Mouse (Mus musculus) natural killer cell, adult 2 months (primary cell): ENCODE measurements around the gene Car11.
"Not testable (repeated sequence)": the region's sequence is repeated elsewhere in the genome, so short reads cannot be mapped to it uniquely, and the experiment has no call there.

ENCODE experiments used
- DNase-seq, 2 experiments: peaks; one replicate each; pipeline ENCODE4 v3.0.0; 2022; ENCODE audit warnings: low spot score in 2 of 2

Car11 gene

GRCm38 (mm10) chr7:45699523-45700141, at the start of gene Car11:
Car11 (plus strand) TSS chr7:45699843.
- no peak for DNase-seq

GRCm38 (mm10) chr7:45650484-45650883, 49.2 kb upstream of the Car11 start:
- DNase-seq, result not testable (repeated sequence)

GRCm38 (mm10) chr7:45654424-45655047, 45.1 kb upstream of the Car11 start:
- no peak for DNase-seq

- DNase-seq, result no peak
Measured at GRCm38 (mm10) chr7:45660746-45661478, 38.7 kb upstream of the Car11 start.

DNA sequence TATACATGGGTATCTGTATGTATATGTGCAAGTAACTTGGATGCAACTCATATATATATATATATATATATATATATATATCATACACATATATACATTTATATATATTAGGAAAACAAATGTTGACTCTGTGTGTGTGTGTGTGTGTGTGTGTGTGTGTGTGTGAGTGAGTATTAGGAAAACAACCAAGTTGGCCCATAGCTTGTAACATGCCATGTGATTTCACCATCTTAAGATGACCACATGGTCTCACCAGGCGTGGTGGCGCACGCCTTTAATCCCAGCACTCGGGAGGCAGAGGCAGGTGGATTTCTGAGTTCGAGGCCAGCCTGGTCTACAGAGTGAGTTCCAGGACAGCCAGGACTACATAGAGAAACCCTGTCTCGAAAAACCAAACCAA, 37.9 kb upstream of the Car11 start:
- not testable (repeated sequence) for DNase-seq

- DNase-seq, result no peak
Measured at GRCm38 (mm10) chr7:45665303-45666138, 34.1 kb upstream of the Car11 start.

- DNase-seq, result no peak
Measured at GRCm38 (mm10) chr7:45666161-45666560, 33.5 kb upstream of the Car11 start, which contains the start of gene Fut2. Fut2 (minus strand) TSS chr7:45666394.

GRCm38 (mm10) chr7:45667761-45668160, 31.9 kb upstream of the Car11 start:
- DNase-seq, result no peak

GRCm38 (mm10) chr7:45668921-45669320, 30.7 kb upstream of the Car11 start:
- no peak for DNase-seq

DNA sequence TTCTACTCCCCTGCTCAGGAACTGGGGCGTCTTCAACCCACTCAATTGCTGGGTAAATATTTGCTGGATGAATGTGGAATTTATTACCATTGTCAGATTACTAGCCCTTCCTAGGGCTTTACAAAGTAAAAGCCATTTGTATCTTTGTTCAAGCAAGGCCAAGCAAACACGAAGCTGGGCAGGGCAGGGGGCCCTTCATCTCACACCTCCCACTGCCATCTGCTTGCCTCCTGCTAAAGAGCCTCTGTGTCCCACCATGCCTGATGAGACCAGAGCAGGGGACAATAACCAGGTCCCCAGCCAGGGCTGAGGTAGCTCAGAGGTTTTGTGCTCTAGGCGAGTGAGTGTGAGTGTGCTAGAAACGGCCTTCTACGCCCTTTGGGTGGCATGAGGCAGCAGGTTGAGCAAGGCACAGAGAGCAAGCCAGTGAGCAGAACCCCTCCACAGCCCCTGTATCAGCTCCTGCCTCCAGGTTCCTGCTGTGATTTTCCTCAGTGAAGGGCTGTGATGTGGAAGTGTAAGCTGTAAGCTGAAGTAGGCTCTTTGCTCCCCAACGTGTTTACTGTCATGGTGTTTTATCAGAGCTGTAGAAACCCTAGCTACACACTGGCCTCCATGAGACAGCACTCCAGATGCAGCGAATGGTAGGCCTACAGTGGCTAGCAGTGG, 21.9 kb upstream of the Car11 start:
- DNase-seq, result no peak

GRCm38 (mm10) chr7:45678513-45678912, 21.1 kb upstream of the Car11 start:
- DNase-seq, result no peak

GRCm38 (mm10) chr7:45679966-45680621, 19.5 kb upstream of the Car11 start:
- DNase-seq, result no peak

GRCm38 (mm10) chr7:45681046-45681736, 18.5 kb upstream of the Car11 start:
- peak in 1 of 2 experiments; percentile 66 for DNase-seq

DNA sequence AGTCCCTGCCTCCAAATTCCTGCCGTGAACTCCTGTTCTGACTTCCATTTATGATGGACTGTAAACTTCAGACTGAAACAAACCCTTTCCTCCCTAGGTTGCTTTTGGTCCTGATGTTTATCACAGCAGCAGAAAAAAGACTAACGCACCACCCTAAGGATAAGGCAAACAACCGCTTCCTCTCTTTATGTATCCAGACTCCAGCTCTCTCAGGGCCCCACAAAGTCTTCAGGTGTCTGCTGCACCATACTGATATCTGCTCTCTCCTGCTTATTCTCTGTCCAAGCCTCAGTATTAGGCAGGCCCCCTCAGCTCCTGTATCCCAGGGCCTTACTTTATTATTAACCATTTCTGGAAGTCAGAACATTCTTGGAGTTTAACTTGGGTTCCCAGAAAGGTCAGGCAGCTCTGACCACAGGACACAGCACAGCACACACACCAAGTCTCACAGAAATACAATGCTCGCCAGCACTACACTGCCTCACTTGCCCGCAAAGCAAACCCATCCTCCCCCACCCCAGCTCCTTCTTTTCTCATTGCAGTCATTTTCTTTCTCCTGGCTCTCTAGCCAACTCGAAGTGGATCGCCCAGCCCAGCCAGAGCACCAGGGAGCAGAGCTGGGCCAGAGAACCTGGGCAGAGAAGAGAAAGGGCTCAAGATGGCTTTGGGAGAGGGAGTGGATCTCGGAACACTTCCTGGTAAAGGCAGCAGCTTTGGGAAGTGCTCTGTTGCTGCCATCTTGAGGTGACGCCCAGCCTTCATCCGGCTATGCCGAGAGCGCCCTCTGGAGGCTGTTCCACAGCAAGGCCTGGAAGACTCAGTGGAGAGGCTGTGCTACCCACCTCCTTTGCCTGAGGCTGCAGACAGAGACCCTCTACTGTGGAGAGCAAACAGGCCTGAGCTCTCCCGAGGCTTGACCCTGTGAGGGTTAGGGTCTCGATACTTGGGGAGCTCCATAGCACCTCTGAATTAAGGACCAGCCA, 17.2 kb upstream of the Car11 start:
- peak; percentile 53 to 77 for DNase-seq

DNA sequence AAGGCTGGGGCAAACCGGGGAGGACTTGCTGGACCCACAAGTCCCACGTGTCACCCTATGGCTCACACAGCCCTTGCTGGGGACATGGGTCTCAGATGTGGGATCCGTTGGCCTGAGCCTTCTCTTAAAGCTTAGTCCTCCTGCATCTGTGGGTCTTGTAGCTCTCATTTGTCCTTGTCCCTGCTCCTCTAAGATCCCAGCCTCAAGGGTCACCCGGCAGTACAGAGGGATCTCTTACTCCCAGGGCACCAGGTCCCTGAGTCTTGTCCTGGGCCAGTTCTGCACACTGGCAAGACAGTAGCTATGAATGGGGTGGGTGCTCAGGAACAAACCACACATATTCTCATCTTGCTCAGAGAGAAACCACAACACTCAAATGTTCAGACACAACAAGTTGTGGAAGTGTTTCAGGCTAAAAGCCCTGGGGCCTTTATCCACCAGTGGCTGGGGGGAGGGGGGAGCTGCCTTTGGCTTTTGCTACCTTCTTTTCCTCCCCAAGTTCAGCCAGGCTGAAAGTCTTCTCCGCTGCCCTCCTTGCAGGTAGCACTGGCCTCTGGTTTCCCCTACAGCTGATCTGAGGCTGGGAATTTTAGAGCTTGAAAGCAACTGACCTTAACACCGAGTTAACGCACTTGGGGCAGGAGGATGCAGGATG, 16.1 kb upstream of the Car11 start, which contains the start of gene Ntn5:
Gene Ntn5 (plus strand): TSS at position 627 of the 655 bp plus-strand sequence.
- DNase-seq, result no peak

- DNase-seq, result no peak
Measured at GRCm38 (mm10) chr7:45685811-45686210, 13.8 kb upstream of the Car11 start.

GRCm38 (mm10) chr7:45686841-45687240, 12.8 kb upstream of the Car11 start:
- DNase-seq, result no peak

DNA sequence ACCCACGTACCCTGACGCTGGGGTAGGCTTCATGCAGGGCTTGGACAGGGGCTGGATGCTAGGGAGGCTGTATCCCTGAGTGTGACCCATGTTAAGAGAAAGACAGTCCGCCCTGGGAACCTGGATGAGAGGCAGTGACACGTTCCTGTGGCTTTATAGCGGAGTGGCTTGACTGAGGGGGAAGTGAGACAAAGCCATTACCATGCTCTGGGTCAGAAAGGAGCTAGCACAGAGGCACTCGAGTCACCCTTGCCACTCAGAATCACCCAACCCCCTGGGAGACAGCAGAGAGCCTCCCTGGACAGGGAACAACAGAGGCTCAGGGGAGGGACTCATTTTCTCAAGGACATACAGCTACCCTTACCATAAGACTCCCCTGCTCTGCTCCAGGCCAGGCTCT, 10.5 kb upstream of the Car11 start:
- no peak for DNase-seq
